Mouse (Mus musculus) limb, embryonic 13.5 days (tissue): ENCODE measurements around the gene P3h3. TPM values are rescaled to one million over a fixed set of nuclear protein-coding genes. Genes with fewer than 3 reads are reported as not detected.
"Not testable (repeated sequence)": the region's sequence is repeated elsewhere in the genome, so short reads cannot be mapped to it uniquely, and the experiment has no call there.

Experiments
- ATAC-seq: fragments of 200-750 bp; cut with Nextera tagmentation; 2 replicates; pipeline ENCODE4 v1.8.0; 2017; ENCODE audit warnings: low read depth, moderate number of reproducible peaks, moderate TSS enrichment; ENCODE audit not compliant: low FRiP score
- H3K27ac ChIP-seq: fragments of 300-500 bp; sonication (generic); 2 replicates; pipeline ENCODE4 v1.5.1; 2015; ENCODE audit warnings: inconsistent platforms, mild to moderate bottlenecking, moderate library complexity
- H3K27me3 ChIP-seq: fragments of 300-500 bp; sonication (generic); 2 replicates; pipeline ENCODE4 v1.6.1; 2015; ENCODE audit warnings: mild to moderate bottlenecking, inconsistent platforms
- H3K36me3 ChIP-seq: fragments of 300-500 bp; sonication (generic); 2 replicates; pipeline ENCODE4 v1.6.1; 2015; ENCODE audit warnings: inconsistent platforms, mild to moderate bottlenecking, moderate library complexity
- H3K4me1 ChIP-seq: fragments of 300-500 bp; sonication (generic); 2 replicates; pipeline ENCODE4 v1.6.1; 2015; ENCODE audit warnings: inconsistent platforms
- H3K4me2 ChIP-seq: fragments of 300-500 bp; sonication (generic); replicated peaks from 2 replicates; pipeline ENCODE4 v1.6.1; 2015; ENCODE audit warnings: inconsistent platforms, mild to moderate bottlenecking, moderate library complexity
- H3K4me3 ChIP-seq: fragments of 300-500 bp; sonication (generic); 2 replicates; pipeline ENCODE4 v1.5.1; 2015; ENCODE audit warnings: moderate library complexity, mild to moderate bottlenecking, inconsistent platforms
- H3K9ac ChIP-seq: fragments of 300-500 bp; sonication (generic); 2 replicates; pipeline ENCODE4 v1.6.1; 2015; ENCODE audit warnings: mild to moderate bottlenecking, inconsistent platforms
- H3K9me3 ChIP-seq: fragments of 300-500 bp; sonication (generic); 2 replicates; pipeline ENCODE4 v1.6.1; 2016; ENCODE audit warnings: inconsistent platforms
- WGBS: fragments of 180-500 bp; shearing (Covaris S2); methylation state at CpG from one replicate; pipeline ENCODE4 v1.1.7; 2015; 5-methylcytosine and 5-hydroxymethylcytosine counted together
- polyA plus RNA-seq: library from polyadenylated mRNA; unstranded; fragments of >200 nt; fragmentation: Nextera tagmentation; extraction: Ambion mirVana; gene quantifications from 2 replicates; pipeline ENCODE4 v1.2.1, GENCODE M21; 2015

Gene P3h3
- polyA plus RNA-seq, 1 experiment from 2014 or later = 60.4 TPM

- Histone ChIP-seq H3K27ac (no peak overlapping the region), H3K36me3 (peaks cover 45% of the 10 kb centered on the region), H3K4me3 (peak overlapping the region; percentile 71), H3K4me1 (peaks cover 48% of the 10 kb centered on the region), H3K4me2 (peak overlapping the region; percentile 95), H3K9ac (peak overlapping the region; percentile 88), H3K27me3 (no peaks in the 10 kb centered on the region), H3K9me3 (no peaks in the 10 kb centered on the region)
- ATAC-seq = no peak
- 80% methylated on average over 24 of the region's 24 CpGs for WGBS
Measured at GRCm38 (mm10) chr6:124811701-124812560, 45.6 kb downstream of the P3h3 start.

GRCm38 (mm10) chr6:124811403-124811665 is 46.2 kb downstream of the P3h3 start:
- WGBS = 80% methylated on average over 4 of the region's 4 CpGs
- Histone ChIP-seq H3K36me3 (peaks cover 39% of the 10 kb centered on the region), H3K4me2 (peak overlapping the region; percentile 95), H3K27ac (no peak overlapping the region), H3K4me1 (peaks cover 52% of the 10 kb centered on the region), H3K9ac (0 out of 2 replicates have a peak overlapping the region, but pooled peaks have one; percentile 31), H3K9me3 (no peaks in the 10 kb centered on the region), H3K27me3 (no peaks in the 10 kb centered on the region), H3K4me3 (no peak overlapping the region)
- ATAC-seq = no peak

GRCm38 (mm10) chr6:124810566-124811402 is 46.8 kb downstream of the P3h3 start:
- Histone ChIP-seq H3K4me2 (peak overlapping the region; percentile 86; the same call in 1 of the 2 replicates), H3K4me1 (peaks cover 58% of the 10 kb centered on the region), H3K36me3 (peaks cover 34% of the 10 kb centered on the region)
- not testable (repeated sequence) for H3K4me3 ChIP-seq, H3K9me3 ChIP-seq, H3K27ac ChIP-seq, H3K9ac ChIP-seq, ATAC-seq, H3K27me3 ChIP-seq
- 86% methylated on average over 11 of the region's 11 CpGs for WGBS

- Histone ChIP-seq H3K9ac (peak overlapping the region; percentile 74), H3K4me3 (peak overlapping the region; percentile 63), H3K9me3 (no peaks in the 10 kb centered on the region), H3K27me3 (no peaks in the 10 kb centered on the region), H3K4me1 (peaks cover 59% of the 10 kb centered on the region), H3K4me2 (peak overlapping the region; percentile 86), H3K27ac (peak overlapping the region; percentile 89; the same call in 1 of the 2 replicates), H3K36me3 (peaks cover 26% of the 10 kb centered on the region)
- WGBS = 50% methylated on average over 14 of the region's 14 CpGs
- no peak for ATAC-seq
Measured at GRCm38 (mm10) chr6:124809775-124810538, 47.6 kb downstream of the P3h3 start.

GRCm38 (mm10) chr6:124809052-124809774 is 48.3 kb downstream of the P3h3 start:
- Histone ChIP-seq H3K36me3 (peaks cover 25% of the 10 kb centered on the region), H3K4me3 (peak overlapping the region; percentile 63), H3K4me1 (peaks cover 52% of the 10 kb centered on the region), H3K27ac (peak overlapping the region; percentile 89), H3K4me2 (peak overlapping the region; percentile 86), H3K9ac (peak overlapping the region; percentile 74), H3K27me3 (no peaks in the 10 kb centered on the region), H3K9me3 (no peaks in the 10 kb centered on the region)
- WGBS = under 1% methylated on average over 35 of the region's 35 CpGs
- peak; percentile 13 for ATAC-seq

GRCm38 (mm10) chr6:124808358-124809012 is 49.1 kb downstream of the P3h3 start, which contains the start of gene Spsb2:
Gene Spsb2 (plus strand): TSS chr6:124808661.
- ATAC-seq = peak; percentile 55
- WGBS = 2% methylated on average over 29 of the region's 29 CpGs
- H3K4me1 ChIP-seq = peaks cover 51% of the 10 kb centered on the region

GRCm38 (mm10) chr6:124807986-124808357 is 49.6 kb downstream of the P3h3 start:
- no peak for ATAC-seq
- peaks cover 49% of the 10 kb centered on the region for H3K4me1 ChIP-seq
- H3K27ac ChIP-seq = no peak overlapping the region
- no peaks in the 10 kb centered on the region for H3K27me3 ChIP-seq
- H3K9ac ChIP-seq = peak overlapping the region; percentile 74; the same call in 1 of the 2 replicates
- H3K4me2 ChIP-seq = peak overlapping the region; percentile 86
- 82% methylated on average over 6 of the region's 6 CpGs for WGBS
- no peaks in the 10 kb centered on the region for H3K9me3 ChIP-seq
- peak overlapping the region; percentile 63 for H3K4me3 ChIP-seq
- peaks cover 25% of the 10 kb centered on the region for H3K36me3 ChIP-seq

More at GRCm38 (mm10) chr6:124808358-124809012, 49.1 kb downstream of the P3h3 start, which contains the start of gene Spsb2:
- Histone ChIP-seq H3K4me3 (peak within 1 kb of the TSS; percentile 63), H3K36me3 (peaks cover 25% of the 10 kb centered on the region), H3K4me2 (peak within 1 kb of the TSS; percentile 86), H3K27ac (peak within 1 kb of the TSS; percentile 89), H3K27me3 (no peaks in the 10 kb centered on the region), H3K9me3 (no peaks in the 10 kb centered on the region), H3K9ac (peak within 1 kb of the TSS; percentile 74)

- Histone ChIP-seq H3K36me3 (peaks cover 24% of the 10 kb centered on the region), H3K9ac (no peak overlapping the region), H3K27ac (no peak overlapping the region), H3K4me3 (no peak overlapping the region), H3K27me3 (no peaks in the 10 kb centered on the region), H3K4me2 (no peak overlapping the region), H3K4me1 (peaks cover 43% of the 10 kb centered on the region), H3K9me3 (no peaks in the 10 kb centered on the region)
- no peak for ATAC-seq
- 89% methylated on average over 4 of the region's 4 CpGs for WGBS
Measured at GRCm38 (mm10) chr6:124807366-124807765, 50.2 kb downstream of the P3h3 start.

- H3K9ac ChIP-seq = no peak overlapping the region
- no peaks in the 10 kb centered on the region for H3K9me3 ChIP-seq
- WGBS = 66% methylated on average over 7 of the region's 7 CpGs
- no peaks in the 10 kb centered on the region for H3K27me3 ChIP-seq
- peak overlapping the region; percentile 79 for H3K4me2 ChIP-seq
- peaks cover 17% of the 10 kb centered on the region for H3K36me3 ChIP-seq
- H3K4me1 ChIP-seq = peaks cover 36% of the 10 kb centered on the region
- H3K4me3 ChIP-seq = peak overlapping the region; percentile 50; the same call in 1 of the 2 replicates
- H3K27ac ChIP-seq = peak overlapping the region; percentile 83
- no peak for ATAC-seq
Measured at GRCm38 (mm10) chr6:124806446-124807140, 51.0 kb downstream of the P3h3 start.
